Mouse (Mus musculus) embryonic facial prominence, embryonic 14.5 days (tissue): ENCODE measurements at regions not wholly inside any gene's neighbourhood (a gene's known extent, or its start where the extent isn't known, plus 50 kb on each side); places are given as distances from the start of the nearest gene placed in this dataset.
"Not testable (repeated sequence)": the region's sequence is repeated elsewhere in the genome, so short reads cannot be mapped to it uniquely, and the experiment has no call there.

Experiments used
- ATAC-seq: fragments of 200-750 bp; cut with Nextera tagmentation; 2 replicates; pipeline ENCODE4 v1.8.0; 2017; ENCODE audit warnings: low read depth, moderate number of reproducible peaks, moderate TSS enrichment
- DNase-seq: peaks from one replicate; pipeline ENCODE4 v3.0.0-alpha.2; 2015; ENCODE audit warnings: low spot score
- H3K27ac ChIP-seq: fragments of 300-500 bp; sonication (generic); replicated peaks from 2 replicates; pipeline ENCODE4 v1.5.1; 2014; ENCODE audit warnings: low read depth, mild to moderate bottlenecking, low read length, moderate library complexity
- H3K27me3 ChIP-seq: fragments of 300-500 bp; sonication (generic); replicated peaks from 2 replicates; pipeline ENCODE4 v1.6.1; 2014; ENCODE audit warnings: low read length; ENCODE audit not compliant: control insufficient read depth, insufficient read depth
- H3K36me3 ChIP-seq: fragments of 300-500 bp; sonication (generic); 2 replicates; pipeline ENCODE4 v1.6.1; 2014; ENCODE audit warnings: low read length, mixed read lengths; ENCODE audit not compliant: control insufficient read depth, insufficient read depth
- H3K4me1 ChIP-seq: fragments of 300-500 bp; sonication (generic); 2 replicates; pipeline ENCODE4 v1.6.1; 2014; ENCODE audit warnings: antibody characterized with exemption, low read length; ENCODE audit not compliant: control insufficient read depth, insufficient read depth
- H3K4me2 ChIP-seq: fragments of 300-500 bp; sonication (generic); 2 replicates; pipeline ENCODE4 v1.6.1; 2014; ENCODE audit warnings: low read depth, mild to moderate bottlenecking, low read length, moderate library complexity, mixed read lengths
- H3K4me3 ChIP-seq: fragments of 300-500 bp; sonication (generic); 2 replicates; pipeline ENCODE4 v1.5.1; 2014; ENCODE audit warnings: low read depth, mild to moderate bottlenecking, low read length
- H3K9ac ChIP-seq: fragments of 300-500 bp; sonication (generic); 2 replicates; pipeline ENCODE4 v1.6.1; 2014; ENCODE audit warnings: low read depth, mild to moderate bottlenecking, low read length, moderate library complexity, mixed read lengths
- H3K9me3 ChIP-seq: fragments of 300-500 bp; sonication (generic); 2 replicates; pipeline ENCODE4 v1.6.1; 2016; ENCODE audit warnings: low read length; ENCODE audit not compliant: control insufficient read depth
- WGBS: fragments of 180-500 bp; shearing (Covaris S2); extraction: QIAGEN DNeasy Blood & Tissue Kit; methylation state at CpG from one replicate; pipeline ENCODE4 v1.1.7; 2014; 5-methylcytosine and 5-hydroxymethylcytosine counted together

DNA sequence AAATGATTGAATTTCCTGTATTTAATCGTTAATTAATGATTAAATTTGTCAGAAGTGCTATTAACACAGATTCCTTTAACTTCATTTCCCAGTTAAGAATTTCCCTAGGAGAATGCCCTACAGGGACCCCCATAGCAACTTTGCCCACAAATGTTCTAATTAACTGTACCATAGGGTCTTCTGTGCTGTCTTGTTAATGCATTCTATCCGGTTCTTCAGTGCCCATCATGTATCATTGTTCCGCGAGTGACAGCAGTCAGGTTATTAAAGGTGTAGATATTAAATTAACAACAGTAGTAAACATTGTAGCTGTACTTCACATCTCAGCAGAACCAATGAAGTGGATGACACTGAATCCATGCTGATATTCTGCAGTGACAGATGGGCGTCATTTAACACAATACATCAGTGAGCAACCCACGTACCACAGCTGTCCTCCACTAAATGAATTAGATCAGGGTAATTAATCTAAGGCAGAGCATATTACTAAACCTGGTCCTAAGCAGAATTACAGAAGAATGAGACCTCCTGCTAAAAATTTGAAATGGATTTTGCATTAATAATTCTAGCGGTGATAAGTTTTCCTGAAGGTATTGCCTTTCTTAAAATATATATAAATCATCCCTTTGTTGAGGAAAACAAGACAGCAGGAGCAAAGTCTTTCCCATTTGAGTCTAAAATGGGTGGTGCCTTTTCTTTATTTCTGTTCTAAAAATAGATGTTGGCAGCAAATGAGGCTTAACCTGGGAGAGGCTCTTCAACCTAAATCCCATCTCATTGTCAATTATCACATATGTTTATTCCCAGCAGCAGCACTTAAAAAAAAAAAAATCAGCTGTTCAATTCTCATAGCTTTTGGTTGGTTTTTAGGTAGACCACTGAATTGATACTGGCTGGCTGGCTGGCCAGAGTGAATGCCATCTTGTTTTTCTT lies 872.3 kb downstream of the Nxph1 start:
- DNase-seq = no peak
- no peaks in the 10 kb centered on the region for H3K36me3 ChIP-seq
- H3K9me3 ChIP-seq = no peaks in the 10 kb centered on the region
- H3K4me2 ChIP-seq = no peak overlapping the region
- no peak overlapping the region for H3K9ac ChIP-seq
- no peaks in the 10 kb centered on the region for H3K4me1 ChIP-seq
- no peak for ATAC-seq
- H3K4me3 ChIP-seq = no peak overlapping the region
- H3K27ac ChIP-seq = no peak overlapping the region
- no peaks in the 10 kb centered on the region for H3K27me3 ChIP-seq
- 81% methylated on average over 7 of the region's 7 CpGs for WGBS

GRCm38 (mm10) chr6:9834884-9835476 lies 886.7 kb downstream of the Nxph1 start:
- Histone ChIP-seq H3K27me3 (no peaks in the 10 kb centered on the region), H3K9me3 (no peaks in the 10 kb centered on the region), H3K27ac (no peak overlapping the region), H3K4me2 (no peak overlapping the region), H3K4me1 (no peaks in the 10 kb centered on the region), H3K36me3 (no peaks in the 10 kb centered on the region), H3K9ac (no peak overlapping the region), H3K4me3 (no peak overlapping the region)
- DNase-seq (no peak), ATAC-seq (no peak)
- 42% methylated on average over 5 of the region's 5 CpGs for WGBS

DNA sequence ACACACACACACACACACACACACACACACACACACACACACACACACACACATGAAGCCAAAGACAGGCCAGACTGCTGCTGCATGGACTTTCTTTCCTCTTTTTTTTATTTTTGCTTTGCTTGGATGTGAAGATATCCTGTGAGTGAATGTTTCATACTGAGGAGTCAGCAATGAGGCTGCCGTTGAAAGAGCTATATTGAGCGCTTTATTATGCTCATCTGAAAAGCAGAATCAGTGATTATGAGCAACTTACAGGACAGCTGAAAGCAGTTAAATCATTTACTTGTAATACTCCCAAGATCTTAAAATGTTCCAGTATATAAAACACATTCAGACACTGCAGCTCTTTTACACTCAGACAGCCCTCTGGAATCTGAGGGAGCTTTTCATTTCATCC lies 894.2 kb downstream of the Nxph1 start:
- no peak for DNase-seq
- no peak overlapping the region for H3K27ac ChIP-seq
- H3K4me2 ChIP-seq = no peak overlapping the region
- no peaks in the 10 kb centered on the region for H3K27me3 ChIP-seq
- no peak overlapping the region for H3K9ac ChIP-seq
- 71% methylated on average over 2 of the region's 2 CpGs for WGBS
- H3K9me3 ChIP-seq = no peaks in the 10 kb centered on the region
- no peak overlapping the region for H3K4me3 ChIP-seq
- no peaks in the 10 kb centered on the region for H3K36me3 ChIP-seq
- no peak for ATAC-seq
- no peaks in the 10 kb centered on the region for H3K4me1 ChIP-seq

DNA sequence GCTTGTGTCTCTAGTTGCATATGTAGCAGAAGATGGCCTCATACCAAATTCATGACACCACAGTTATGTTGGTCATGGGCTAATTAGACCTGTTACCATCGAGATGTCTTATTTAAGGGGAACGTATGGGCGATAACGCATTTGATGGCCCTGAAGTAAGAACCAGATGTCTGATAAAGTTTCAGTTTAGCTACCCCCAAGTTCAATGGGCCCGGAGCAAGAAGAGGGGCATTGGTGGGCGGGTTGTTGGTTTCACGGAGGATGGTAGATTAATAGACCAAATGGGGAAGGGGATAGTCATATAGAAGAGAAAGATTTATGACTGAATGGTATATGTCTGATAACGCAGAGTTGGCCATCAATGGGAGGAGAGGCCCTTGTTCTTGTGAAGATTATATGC lies 941.6 kb downstream of the Nxph1 start:
- H3K4me2 ChIP-seq, H3K9me3 ChIP-seq, H3K4me3 ChIP-seq, H3K4me1 ChIP-seq, H3K36me3 ChIP-seq, H3K27me3 ChIP-seq, H3K27ac ChIP-seq, H3K9ac ChIP-seq, DNase-seq: not testable (repeated sequence)
- WGBS = 87% methylated on average over 8 of the region's 8 CpGs
- ATAC-seq = peak; percentile 100
